Mouse (Mus musculus) small intestine, adult 2 months (tissue): ENCODE measurements around the gene Pou2f3. TPM values are rescaled to one million over a fixed set of nuclear protein-coding genes. Genes with fewer than 3 reads are reported as not detected.

Experiments
- H3K27ac ChIP-seq: fragments of 200-500 bp; 2 replicates; pipeline ENCODE4 v1.5.1; 2012; ENCODE audit warnings: low read depth, low read length, control low read depth, inconsistent platforms; ENCODE audit not compliant: insufficient read depth
- H3K27me3 ChIP-seq: fragments of 200-500 bp; 2 replicates; pipeline ENCODE4 v1.6.1; 2012; ENCODE audit warnings: mild to moderate bottlenecking, moderate library complexity, low read length, inconsistent platforms; ENCODE audit not compliant: control insufficient read depth, insufficient read depth
- H3K36me3 ChIP-seq: fragments of 200-500 bp; 2 replicates; pipeline ENCODE4 v1.6.1; 2012; ENCODE audit warnings: mild to moderate bottlenecking, low read length, control low read depth, inconsistent platforms; ENCODE audit not compliant: control insufficient read depth, insufficient read depth
- H3K4me1 ChIP-seq: fragments of 200-500 bp; 2 replicates; pipeline ENCODE4 v1.6.1; 2012; ENCODE audit warnings: low read length, inconsistent platforms, mixed read lengths; ENCODE audit not compliant: control insufficient read depth, insufficient read depth, insufficient read length
- H3K4me3 ChIP-seq: fragments of 200-500 bp; 2 replicates; pipeline ENCODE4 v1.5.1; 2012; ENCODE audit warnings: low read depth, mild to moderate bottlenecking, control low read depth, inconsistent platforms, low read length, moderate library complexity
- CTCF ChIP-seq: fragments of 200-500 bp; IDR thresholded peaks from 2 replicates; pipeline ENCODE4 v1.5.1; 2012; ENCODE audit warnings: low read depth, mild to moderate bottlenecking, control low read depth, inconsistent platforms, low read length, moderate library complexity, mixed read lengths; ENCODE audit not compliant: insufficient replicate concordance, insufficient read length; ENCODE audit errors: extremely low read depth
- POLR2A ChIP-seq: fragments of 200-500 bp; IDR thresholded peaks from 2 replicates; pipeline ENCODE4 v1.6.1; 2012; ENCODE audit warnings: low read depth, mild to moderate bottlenecking, control low read depth, inconsistent platforms, low read length, moderate library complexity
- WGBS: fragments of 180-500 bp; shearing (Covaris S2); methylation state at CpG from one replicate; pipeline ENCODE4 v1.1.7; 2018; 5-methylcytosine and 5-hydroxymethylcytosine counted together
- polyA plus RNA-seq: library from polyadenylated mRNA; depleted of rRNA; stranded (reverse); fragments of >200 nt; gene quantifications from 2 replicates; pipeline ENCODE4 v1.2.3, GENCODE M21; 2012

The Pou2f3 gene
- polyA plus RNA-seq, 1 experiment: 1.2 TPM

DNA sequence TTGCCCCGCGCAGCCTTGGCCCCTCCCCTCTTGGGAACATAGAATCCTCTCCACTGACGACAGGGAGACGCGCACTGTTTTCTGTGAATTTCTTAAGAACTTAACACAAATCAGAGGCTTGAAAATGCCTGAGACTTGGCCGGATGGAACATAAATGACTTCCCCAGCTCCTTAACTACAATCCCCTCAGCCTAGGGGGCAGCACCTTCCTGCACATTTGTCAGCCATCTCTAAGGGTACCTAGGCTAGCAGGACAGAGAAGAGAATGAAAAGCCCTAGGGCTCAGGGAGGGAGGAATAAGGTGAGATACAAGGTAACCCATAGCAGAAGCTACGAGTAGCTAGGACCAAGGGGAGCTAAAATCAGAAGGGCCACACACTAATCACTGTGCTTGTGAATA is 32.0 kb downstream of the Pou2f3 start:
- Histone ChIP-seq H3K4me1 (no peaks in the 10 kb centered on the region), H3K27me3 (no peaks in the 10 kb centered on the region), H3K4me3 (no peak overlapping the region), H3K36me3 (no peaks in the 10 kb centered on the region), H3K27ac (no peak overlapping the region)
- TF ChIP-seq CTCF (no peak), POLR2A (no peak)
- WGBS: 70% methylated on average over 7 of the region's 7 CpGs

DNA sequence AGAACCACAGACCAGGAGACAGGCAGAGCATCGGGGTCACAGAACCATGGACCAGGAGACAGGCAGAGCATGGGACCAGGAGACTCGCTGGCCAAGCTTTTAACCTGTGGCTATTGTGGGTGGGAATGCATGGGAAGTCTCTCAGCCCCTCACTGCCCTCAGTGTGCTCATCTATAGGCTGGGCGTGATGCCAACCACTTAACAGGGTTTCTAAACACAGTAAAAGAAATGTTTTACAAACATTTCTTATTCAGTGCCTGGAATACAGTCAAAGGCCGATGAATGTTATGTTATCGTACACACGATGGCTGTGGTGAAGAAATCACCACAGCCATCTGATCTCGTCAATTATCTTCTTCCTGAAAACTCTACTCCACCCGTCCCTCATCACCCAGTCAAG is 43.1 kb downstream of the Pou2f3 start:
- Histone ChIP-seq H3K27ac (no peak overlapping the region), H3K4me1 (no peaks in the 10 kb centered on the region), H3K4me3 (no peak overlapping the region), H3K36me3 (no peaks in the 10 kb centered on the region), H3K27me3 (no peaks in the 10 kb centered on the region)
- 67% methylated on average over 8 of the region's 8 CpGs for WGBS
- no peak for TF ChIP-seq CTCF
- TF ChIP-seq POLR2A: no peak

DNA sequence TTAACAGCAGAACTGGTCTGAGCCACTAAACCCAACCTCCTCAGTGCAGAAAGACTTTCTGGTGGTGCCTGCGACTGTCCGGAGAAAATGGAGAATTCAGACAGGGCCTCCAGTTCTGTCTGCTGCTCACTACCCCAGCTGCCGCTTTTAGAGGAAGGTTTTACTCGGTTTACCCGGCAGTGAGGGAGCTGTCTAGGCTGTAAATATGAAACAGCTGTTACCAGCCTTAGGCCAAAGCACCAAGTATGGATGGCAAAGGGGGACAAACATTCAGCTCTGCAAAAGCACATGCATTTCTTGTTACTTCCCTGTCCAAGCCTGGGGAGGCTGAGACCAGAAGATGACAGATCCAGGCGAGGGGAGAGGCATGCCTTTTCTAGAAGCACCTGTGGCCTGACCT is 43.8 kb downstream of the Pou2f3 start:
- Histone ChIP-seq H3K27ac (no peak overlapping the region), H3K4me3 (no peak overlapping the region), H3K36me3 (no peaks in the 10 kb centered on the region), H3K4me1 (no peaks in the 10 kb centered on the region), H3K27me3 (no peaks in the 10 kb centered on the region)
- TF ChIP-seq POLR2A (no peak), CTCF (no peak)
- WGBS: 78% methylated on average over 6 of the region's 6 CpGs

DNA sequence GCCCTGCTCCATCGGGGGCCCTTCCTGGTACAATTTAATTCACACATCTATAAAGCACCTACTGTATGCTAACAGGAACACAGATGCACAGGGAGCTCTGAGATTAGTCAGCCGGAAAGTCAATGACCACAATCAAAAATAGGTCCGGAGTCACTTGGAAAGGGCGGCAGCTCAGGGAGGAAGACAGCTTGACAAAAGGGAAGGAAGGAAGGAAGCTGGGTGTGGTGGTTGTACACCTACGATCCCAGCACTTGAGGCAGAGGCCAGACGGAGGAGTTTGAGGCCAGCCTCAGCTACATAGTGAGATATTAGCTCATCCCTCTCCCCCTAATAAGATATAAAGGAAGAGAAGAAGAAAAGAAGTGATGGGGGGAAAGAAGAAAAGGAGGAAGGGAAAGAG is 54.2 kb downstream of the Pou2f3 start:
- WGBS: 75% methylated on average over 6 of the region's 6 CpGs
- Histone ChIP-seq H3K27me3 (0 out of 2 replicates have a peak, but pooled peaks cover 3% of the 10 kb centered on the region), H3K27ac (no peak overlapping the region), H3K36me3 (no peaks in the 10 kb centered on the region), H3K4me1 (peaks cover 3% of the 10 kb centered on the region; the same call in 1 of the 2 replicates), H3K4me3 (no peak overlapping the region)
- TF ChIP-seq POLR2A: no peak
- TF ChIP-seq CTCF: no peak

DNA sequence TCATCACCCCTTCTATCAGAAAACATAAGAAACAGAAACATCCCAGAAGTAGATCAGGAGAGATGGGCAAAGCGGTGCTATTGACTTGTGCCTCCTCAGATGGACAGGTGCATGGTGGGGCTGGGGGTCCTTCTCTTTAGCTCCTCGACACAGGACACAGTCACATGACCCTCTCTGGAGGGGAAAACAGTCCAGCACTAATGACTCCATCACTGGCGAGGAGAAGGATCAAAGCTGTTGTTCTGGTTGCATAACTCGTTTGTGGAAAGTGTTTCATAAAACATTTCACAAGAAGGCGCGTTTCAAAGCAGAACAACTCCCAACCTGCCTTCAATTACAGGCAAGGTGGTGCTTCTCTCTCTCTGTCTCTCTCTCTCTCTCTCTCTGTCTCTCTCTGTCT is 58.4 kb downstream of the Pou2f3 start:
- no peak overlapping the region for H3K27ac ChIP-seq
- WGBS: 62% methylated on average over 6 of the region's 6 CpGs
- H3K27me3 ChIP-seq: no peaks in the 10 kb centered on the region
- TF ChIP-seq POLR2A: no peak
- TF ChIP-seq CTCF: no peak
- H3K36me3 ChIP-seq: no peaks in the 10 kb centered on the region
- peaks cover 6% of the 10 kb centered on the region; the same call in 1 of the 2 replicates for H3K4me1 ChIP-seq
- no peak overlapping the region for H3K4me3 ChIP-seq

DNA sequence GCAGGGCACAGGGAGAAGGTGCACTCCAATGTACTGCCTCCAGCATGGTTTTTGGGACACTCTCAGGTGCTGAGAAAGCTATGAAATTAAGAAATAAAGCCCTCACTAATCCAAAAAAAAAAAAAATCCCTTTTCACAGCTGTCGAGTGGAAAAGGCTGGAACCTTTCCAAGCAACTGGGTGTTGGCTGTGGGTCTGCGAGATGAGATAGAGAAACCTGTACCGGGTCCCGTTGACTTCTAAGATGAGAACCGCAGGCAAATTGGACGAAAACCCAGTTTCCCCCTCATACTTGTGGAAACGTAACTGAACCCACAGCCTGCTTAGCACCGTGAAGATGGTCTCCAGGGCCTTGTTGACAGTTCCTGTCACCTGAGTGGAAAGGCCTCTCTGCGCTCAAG is 59.2 kb downstream of the Pou2f3 start:
- Histone ChIP-seq H3K4me1 (peaks cover 6% of the 10 kb centered on the region; the same call in 1 of the 2 replicates), H3K27ac (no peak overlapping the region), H3K36me3 (no peaks in the 10 kb centered on the region), H3K4me3 (no peak overlapping the region), H3K27me3 (no peaks in the 10 kb centered on the region)
- no peak for TF ChIP-seq CTCF
- TF ChIP-seq POLR2A: no peak
- WGBS: 17% methylated on average over 9 of the region's 9 CpGs

DNA sequence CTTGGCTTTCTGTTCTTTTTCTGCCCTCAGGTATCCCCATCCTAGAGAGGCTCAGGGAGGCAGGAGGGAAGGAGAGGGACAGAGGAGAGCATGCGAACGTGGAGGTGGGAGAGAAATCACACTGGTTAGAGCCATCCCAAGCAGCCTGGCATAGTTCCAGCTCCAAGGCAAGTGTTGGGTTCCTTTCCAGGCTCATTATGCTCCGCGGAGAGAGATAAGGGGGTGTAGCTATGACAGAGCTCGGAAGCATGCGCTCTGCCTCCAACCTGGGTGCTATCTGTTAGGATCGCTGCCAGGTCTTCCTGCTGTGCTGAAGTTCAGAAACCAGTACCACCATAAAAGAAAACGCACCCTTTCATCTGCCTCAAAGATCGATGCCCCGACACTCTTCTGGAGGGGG is 60.1 kb downstream of the Pou2f3 start:
- Histone ChIP-seq H3K36me3 (no peaks in the 10 kb centered on the region), H3K4me3 (no peak overlapping the region), H3K27me3 (no peaks in the 10 kb centered on the region), H3K27ac (no peak overlapping the region), H3K4me1 (peaks cover 6% of the 10 kb centered on the region; the same call in 1 of the 2 replicates)
- 6% methylated on average over 10 of the region's 10 CpGs for WGBS
- TF ChIP-seq CTCF: no peak

DNA sequence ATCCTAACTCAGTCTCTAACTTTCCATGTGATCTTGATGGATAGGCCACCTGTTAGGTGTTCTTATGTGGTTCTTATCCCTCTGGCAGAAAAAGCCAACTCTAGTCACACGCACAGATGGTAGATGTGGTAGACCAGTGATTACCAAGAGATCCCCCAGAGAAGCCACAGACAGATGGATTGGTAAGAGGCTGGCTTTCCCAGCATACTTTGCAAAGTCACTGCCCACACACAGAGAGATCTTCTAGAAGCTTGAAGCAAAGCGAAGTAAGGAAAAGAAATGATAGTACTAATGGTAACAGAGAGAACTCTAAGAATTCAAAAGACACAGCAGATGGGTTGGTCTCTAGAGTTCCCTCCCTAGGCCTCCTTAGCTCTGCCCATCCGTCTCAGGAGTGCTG is 60.7 kb downstream of the Pou2f3 start:
- Histone ChIP-seq H3K27ac (no peak overlapping the region), H3K27me3 (no peaks in the 10 kb centered on the region), H3K4me1 (peaks cover 6% of the 10 kb centered on the region; the same call in 1 of the 2 replicates), H3K4me3 (no peak overlapping the region), H3K36me3 (no peaks in the 10 kb centered on the region)
- WGBS: 68% methylated on average over 3 of the region's 3 CpGs
- TF ChIP-seq POLR2A (no peak), CTCF (no peak)
